Mouse (Mus musculus): ENCODE results near the gene Dusp3. TPM values are rescaled to one million over a fixed set of nuclear protein-coding genes. Genes with fewer than 3 reads are reported as not detected.

Dusp3 gene
- total RNA-seq, 1 experiment = 14.8 TPM

- no peak for DNase-seq (ENCODE audit: low read depth, low spot score)
- Histone ChIP-seq H3K9me3 (ENCODE audit: control insufficient read depth, insufficient read depth, low read depth, low read length) (no peaks in the 10 kb centered on the region), H3K4me3 (ENCODE audit: insufficient read depth in 1 of 2, low read depth in 1 of 2, low read length in 2 of 2, poor library complexity in 1 of 2, severe bottlenecking in 1 of 2) (no peak overlapping the region), H3K36me3 (ENCODE audit: control insufficient read depth, insufficient read depth, low read length, poor library complexity, severe bottlenecking) (peaks cover 11% of the 10 kb centered on the region; the same call in 1 of the 2 replicates), H3K9ac (ENCODE audit: insufficient read depth, low read depth, low read length, poor library complexity, severe bottlenecking) (no peak overlapping the region), H3K4me1 (ENCODE audit: control insufficient read depth in 2 of 2, insufficient read depth in 2 of 2, low read length in 2 of 2, poor library complexity in 1 of 2) (no peaks in the 10 kb centered on the region), H3K27ac (ENCODE audit: insufficient read depth, low read depth, low read length, poor library complexity, severe bottlenecking) (no peak overlapping the region)
- no peak for TF ChIP-seq MAFK (IDR thresholded peaks at IDR 0.05; ENCODE audit: insufficient read depth, low read depth, low read length)
- TF ChIP-seq ZNF384 (IDR thresholded peaks at IDR 0.05; ENCODE audit: low read depth, low read length) = no peak
- TF ChIP-seq ZC3H11A (IDR thresholded peaks at IDR 0.05; ENCODE audit: borderline replicate concordance, low read depth, low read length) = no peak
- TF ChIP-seq CHD2 (IDR thresholded peaks at IDR 0.05; ENCODE audit: low read depth, low read length) = no peak
- TF ChIP-seq HCFC1 (IDR thresholded peaks at IDR 0.05; ENCODE audit: borderline replicate concordance, insufficient read depth, low read length) = no peak
- in situ Hi-C loops (cut with MboI; ENCODE audit: low sequenced_read_pairs in 2 of 2, unreplicated experiment in 2 of 2) = no loop called here
Measured at GRCm38 (mm10) chr11:102010140-102010539, 23.3 kb upstream of the Dusp3 start.

GRCm38 (mm10) chr11:102008954-102009637 lies 22.3 kb upstream of the Dusp3 start:
- Histone ChIP-seq H3K4me3 (ENCODE audit: insufficient read depth in 1 of 2, low read depth in 1 of 2, low read length in 2 of 2, poor library complexity in 1 of 2, severe bottlenecking in 1 of 2) (no peak overlapping the region), H3K36me3 (ENCODE audit: control insufficient read depth, insufficient read depth, low read length, poor library complexity, severe bottlenecking) (peaks cover 11% of the 10 kb centered on the region; the same call in 1 of the 2 replicates)
- no peak for DNase-seq (ENCODE audit: low read depth, low spot score)

GRCm38 (mm10) chr11:102008372-102008771 lies 21.6 kb upstream of the Dusp3 start:
- Histone ChIP-seq H3K27ac (ENCODE audit: insufficient read depth, low read depth, low read length, poor library complexity, severe bottlenecking) (no peak overlapping the region), H3K4me3 (ENCODE audit: insufficient read depth in 1 of 2, low read depth in 1 of 2, low read length in 2 of 2, poor library complexity in 1 of 2, severe bottlenecking in 1 of 2) (no peak overlapping the region), H3K9me3 (ENCODE audit: control insufficient read depth, insufficient read depth, low read depth, low read length) (no peaks in the 10 kb centered on the region), H3K9ac (ENCODE audit: insufficient read depth, low read depth, low read length, poor library complexity, severe bottlenecking) (no peak overlapping the region), H3K36me3 (ENCODE audit: control insufficient read depth, insufficient read depth, low read length, poor library complexity, severe bottlenecking) (peaks cover 11% of the 10 kb centered on the region; the same call in 1 of the 2 replicates), H3K4me1 (ENCODE audit: control insufficient read depth in 2 of 2, insufficient read depth in 2 of 2, low read length in 2 of 2, poor library complexity in 1 of 2) (no peaks in the 10 kb centered on the region)
- no peak for TF ChIP-seq CHD2 (IDR thresholded peaks at IDR 0.05; ENCODE audit: low read depth, low read length)
- TF ChIP-seq ZC3H11A (IDR thresholded peaks at IDR 0.05; ENCODE audit: borderline replicate concordance, low read depth, low read length) = no peak
- TF ChIP-seq ZNF384 (IDR thresholded peaks at IDR 0.05; ENCODE audit: low read depth, low read length) = no peak
- no peak for TF ChIP-seq MAFK (IDR thresholded peaks at IDR 0.05; ENCODE audit: insufficient read depth, low read depth, low read length)
- no peak for TF ChIP-seq HCFC1 (IDR thresholded peaks at IDR 0.05; ENCODE audit: borderline replicate concordance, insufficient read depth, low read length)
- DNase-seq (ENCODE audit: low read depth, low spot score) = no peak
- in situ Hi-C loops (cut with MboI; ENCODE audit: low sequenced_read_pairs in 2 of 2, unreplicated experiment in 2 of 2) = no loop called here

More at GRCm38 (mm10) chr11:102008954-102009637, 22.3 kb upstream of the Dusp3 start:
- H3K27ac ChIP-seq (ENCODE audit: insufficient read depth, low read depth, low read length, poor library complexity, severe bottlenecking) = no peak overlapping the region
- no peaks in the 10 kb centered on the region for H3K9me3 ChIP-seq (ENCODE audit: control insufficient read depth, insufficient read depth, low read depth, low read length)
- H3K4me1 ChIP-seq (ENCODE audit: control insufficient read depth in 2 of 2, insufficient read depth in 2 of 2, low read length in 2 of 2, poor library complexity in 1 of 2) = no peaks in the 10 kb centered on the region
- no peak overlapping the region for H3K9ac ChIP-seq (ENCODE audit: insufficient read depth, low read depth, low read length, poor library complexity, severe bottlenecking)
- TF ChIP-seq MAFK (IDR thresholded peaks at IDR 0.05; ENCODE audit: insufficient read depth, low read depth, low read length) = no peak
- no peak for TF ChIP-seq ZNF384 (IDR thresholded peaks at IDR 0.05; ENCODE audit: low read depth, low read length)
- no peak for TF ChIP-seq ZC3H11A (IDR thresholded peaks at IDR 0.05; ENCODE audit: borderline replicate concordance, low read depth, low read length)
- TF ChIP-seq HCFC1 (IDR thresholded peaks at IDR 0.05; ENCODE audit: borderline replicate concordance, insufficient read depth, low read length) = no peak
- no peak for TF ChIP-seq CHD2 (IDR thresholded peaks at IDR 0.05; ENCODE audit: low read depth, low read length)
- in situ Hi-C loops (cut with MboI; ENCODE audit: low sequenced_read_pairs in 2 of 2, unreplicated experiment in 2 of 2) = no loop called here

- H3K27ac ChIP-seq (ENCODE audit: insufficient read depth, low read depth, low read length, poor library complexity, severe bottlenecking) = no peak overlapping the region
- in situ Hi-C loops (cut with MboI; ENCODE audit: low sequenced_read_pairs in 2 of 2, unreplicated experiment in 2 of 2) = no loop called here
- H3K4me3 ChIP-seq (ENCODE audit: insufficient read depth in 1 of 2, low read depth in 1 of 2, low read length in 2 of 2, poor library complexity in 1 of 2, severe bottlenecking in 1 of 2) = no peak overlapping the region
Measured at GRCm38 (mm10) chr11:102006688-102007087, 19.9 kb upstream of the Dusp3 start.

More at GRCm38 (mm10) chr11:102006688-102007087, 19.9 kb upstream of the Dusp3 start:
- TF ChIP-seq MAFK (IDR thresholded peaks at IDR 0.05; ENCODE audit: insufficient read depth, low read depth, low read length) (no peak), HCFC1 (IDR thresholded peaks at IDR 0.05; ENCODE audit: borderline replicate concordance, insufficient read depth, low read length) (no peak), ZNF384 (IDR thresholded peaks at IDR 0.05; ENCODE audit: low read depth, low read length) (no peak), CHD2 (IDR thresholded peaks at IDR 0.05; ENCODE audit: low read depth, low read length) (no peak), ZC3H11A (IDR thresholded peaks at IDR 0.05; ENCODE audit: borderline replicate concordance, low read depth, low read length) (no peak)
- Histone ChIP-seq H3K9me3 (ENCODE audit: control insufficient read depth, insufficient read depth, low read depth, low read length) (no peaks in the 10 kb centered on the region), H3K9ac (ENCODE audit: insufficient read depth, low read depth, low read length, poor library complexity, severe bottlenecking) (no peak overlapping the region), H3K36me3 (ENCODE audit: control insufficient read depth, insufficient read depth, low read length, poor library complexity, severe bottlenecking) (peaks cover 6% of the 10 kb centered on the region; the same call in 1 of the 2 replicates), H3K4me1 (ENCODE audit: control insufficient read depth in 2 of 2, insufficient read depth in 2 of 2, low read length in 2 of 2, poor library complexity in 1 of 2) (no peaks in the 10 kb centered on the region)
- DNase-seq (ENCODE audit: low read depth, low spot score) = no peak
